Mouse (Mus musculus) liver, adult (tissue): ENCODE data around the gene Hsd3b7.

Experiments
- GATA4 ChIP-seq: IDR thresholded peaks from 2 replicates; pipeline ENCODE4 v1.6.1; 2014; ENCODE audit warnings: mild to moderate bottlenecking, low read length; ENCODE audit not compliant: insufficient replicate concordance

Hsd3b7 gene

GRCm38 (mm10) chr7:127770039-127770905 is 30.1 kb upstream of the Hsd3b7 start:
- TF ChIP-seq GATA4: no peak

- no peak for TF ChIP-seq GATA4
These were observed 29.1 kb upstream of the Hsd3b7 start for GRCm38 (mm10) chr7:127771262-127771661.

GRCm38 (mm10) chr7:127772080-127772479 is 28.3 kb upstream of the Hsd3b7 start:
- no peak for TF ChIP-seq GATA4

- no peak for TF ChIP-seq GATA4
These were observed 27.8 kb upstream of the Hsd3b7 start for GRCm38 (mm10) chr7:127772557-127772956.

GRCm38 (mm10) chr7:127773664-127774384 is 26.6 kb upstream of the Hsd3b7 start:
- no peak for TF ChIP-seq GATA4

- TF ChIP-seq GATA4: no peak
These were observed 24.0 kb upstream of the Hsd3b7 start, which contains the start of gene Setd1a for GRCm38 (mm10) chr7:127776426-127776825. Gene Setd1a (plus strand): TSS chr7:127776670.

- TF ChIP-seq GATA4: peak; percentile 68; the same call in 1 of the 2 replicates
These were observed 23.4 kb upstream of the Hsd3b7 start for GRCm38 (mm10) chr7:127776878-127777473.

GRCm38 (mm10) chr7:127777474-127778266 is 22.7 kb upstream of the Hsd3b7 start:
- TF ChIP-seq GATA4: no peak

- no peak for TF ChIP-seq GATA4
These were observed 22.1 kb upstream of the Hsd3b7 start for GRCm38 (mm10) chr7:127778350-127778749.

- TF ChIP-seq GATA4: no peak
These were observed 15.1 kb upstream of the Hsd3b7 start, which contains the start of gene Gm49388 for GRCm38 (mm10) chr7:127785308-127785707. Gene Gm49388 (plus strand): TSS chr7:127785608.

- no peak for TF ChIP-seq GATA4
These were observed 3.1 kb upstream of the Hsd3b7 start for GRCm38 (mm10) chr7:127797076-127797845.

GRCm38 (mm10) chr7:127798591-127798990 is 1.8 kb upstream of the Hsd3b7 start:
- TF ChIP-seq GATA4: no peak

- TF ChIP-seq GATA4: no peak
These were observed 1.2 kb upstream of the Hsd3b7 start for GRCm38 (mm10) chr7:127799211-127799610.

GRCm38 (mm10) chr7:127799738-127800137 is 666 bp upstream of the Hsd3b7 start:
- TF ChIP-seq GATA4: no peak
